Mouse (Mus musculus) liver, adult 2 months (tissue): ENCODE measurements around the gene Myh7. TPM values are rescaled to one million over a fixed set of nuclear protein-coding genes. Genes with fewer than 3 reads are reported as not detected.
A peak's percentile ranks its signal among the peaks of the same experiment; 100 is the strongest.

Source experiments
- DNase-seq: peaks from one replicate; pipeline ENCODE4 v3.0.0-alpha.2; 2011; ENCODE audit warnings: low read depth, low spot score; ENCODE audit errors: extremely low read depth
- H3K27ac ChIP-seq: fragments of 200-500 bp; replicated peaks from 2 replicates; pipeline ENCODE4 v1.5.1; 2012; ENCODE audit warnings: low read depth, mild to moderate bottlenecking, control low read depth, inconsistent platforms, low read length; ENCODE audit not compliant: insufficient read depth
- H3K27me3 ChIP-seq: fragments of 200-500 bp; 2 replicates; pipeline ENCODE4 v1.6.1; 2012; ENCODE audit warnings: mild to moderate bottlenecking, moderate library complexity, low read length, inconsistent platforms; ENCODE audit not compliant: control insufficient read depth, insufficient read depth
- H3K36me3 ChIP-seq: fragments of 200-500 bp; 2 replicates; pipeline ENCODE4 v1.6.1; 2012; ENCODE audit warnings: low read length, inconsistent platforms; ENCODE audit not compliant: control insufficient read depth, insufficient read depth
- H3K4me1 ChIP-seq: fragments of 200-500 bp; 2 replicates; pipeline ENCODE4 v1.6.1; 2011; ENCODE audit warnings: low read length; ENCODE audit not compliant: control insufficient read depth, insufficient read depth
- H3K4me3 ChIP-seq: fragments of 200-500 bp; 2 replicates; pipeline ENCODE4 v1.5.1; 2011; ENCODE audit warnings: low read depth, mild to moderate bottlenecking, control low read depth, low read length, moderate library complexity; ENCODE audit not compliant: insufficient read depth
- H3K79me2 ChIP-seq: fragments of 200-500 bp; 2 replicates; pipeline ENCODE4 v1.6.1; 2012; ENCODE audit warnings: inconsistent platforms, mild to moderate bottlenecking, low read length, moderate library complexity; ENCODE audit not compliant: control insufficient read depth, insufficient read depth
- H3K9ac ChIP-seq: fragments of 200-500 bp; 2 replicates; pipeline ENCODE4 v1.6.1; 2012; ENCODE audit warnings: low read depth, mild to moderate bottlenecking, control low read depth, inconsistent platforms, low read length
- CTCF ChIP-seq: fragments of 200-500 bp; IDR thresholded peaks from 2 replicates; pipeline ENCODE4 v1.5.1; 2011; ENCODE audit warnings: low read depth, low read length, control low read depth
- POLR2A ChIP-seq: fragments of 200-500 bp; IDR thresholded peaks from 2 replicates; pipeline ENCODE4 v1.6.1; 2011; ENCODE audit warnings: low read length, control low read depth; ENCODE audit not compliant: insufficient read depth; ENCODE audit errors: extremely low read depth
- WGBS: fragments of 180-500 bp; shearing (Covaris S2); methylation state at CpG from one replicate; pipeline ENCODE4 v1.1.7; 2018; 5-methylcytosine and 5-hydroxymethylcytosine counted together
- polyA plus RNA-seq: library from polyadenylated mRNA; depleted of rRNA; stranded (reverse); fragments of >200 nt; gene quantifications from 2 replicates; pipeline ENCODE4 v1.2.3, GENCODE M21; 2012
- total RNA-seq: library from RNA; depleted of rRNA; stranded (reverse); fragments of >200 nt; gene quantifications from 2 replicates; pipeline ENCODE4 v1.2.3, GENCODE M21; 2014

The Myh7 gene
- total and polyA plus RNA-seq, 2 experiments: 1.5 TPM; not detected in 1

GRCm38 (mm10) chr14:54943971-54944370 is 50.5 kb downstream of the Myh7 start:
- no peak for DNase-seq
- Histone ChIP-seq H3K79me2 (no peaks in the 10 kb centered on the region), H3K4me3 (no peak overlapping the region), H3K27me3 (no peaks in the 10 kb centered on the region), H3K27ac (no peak overlapping the region), H3K4me1 (no peaks in the 10 kb centered on the region), H3K9ac (no peak overlapping the region), H3K36me3 (no peaks in the 10 kb centered on the region)
- WGBS: 92% methylated on average over 7 of the region's 7 CpGs
- no peak for TF ChIP-seq CTCF
- TF ChIP-seq POLR2A: no peak

GRCm38 (mm10) chr14:54942479-54942878 is 51.9 kb downstream of the Myh7 start:
- Histone ChIP-seq H3K27me3 (no peaks in the 10 kb centered on the region), H3K4me1 (no peaks in the 10 kb centered on the region), H3K9ac (no peak overlapping the region), H3K36me3 (no peaks in the 10 kb centered on the region), H3K27ac (no peak overlapping the region), H3K4me3 (no peak overlapping the region), H3K79me2 (no peaks in the 10 kb centered on the region)
- whole genome bisulfite sequencing: 87% methylated on average over 8 of the region's 8 CpGs
- no peak for DNase-seq
- TF ChIP-seq POLR2A (no peak), CTCF (no peak)

GRCm38 (mm10) chr14:54941024-54941978 is 53.1 kb downstream of the Myh7 start:
- Histone ChIP-seq H3K36me3 (no peaks in the 10 kb centered on the region), H3K27me3 (no peaks in the 10 kb centered on the region), H3K4me3 (no peak overlapping the region), H3K4me1 (no peaks in the 10 kb centered on the region), H3K9ac (no peak overlapping the region), H3K27ac (no peak overlapping the region), H3K79me2 (no peaks in the 10 kb centered on the region)
- TF ChIP-seq POLR2A (no peak), CTCF (no peak)
- 44% methylated on average over 13 of the region's 13 CpGs for WGBS
- no peak for DNase-seq

GRCm38 (mm10) chr14:54940176-54940530 is 54.3 kb downstream of the Myh7 start:
- TF ChIP-seq CTCF: no peak
- TF ChIP-seq POLR2A: no peak
- no peak overlapping the region for H3K4me3 ChIP-seq
- 69% methylated on average over 3 of the region's 3 CpGs for WGBS
- H3K27me3 ChIP-seq: no peaks in the 10 kb centered on the region
- no peak overlapping the region for H3K27ac ChIP-seq
- no peaks in the 10 kb centered on the region for H3K79me2 ChIP-seq
- no peak for DNase-seq
- H3K9ac ChIP-seq: no peak overlapping the region
- no peaks in the 10 kb centered on the region for H3K4me1 ChIP-seq
- H3K36me3 ChIP-seq: no peaks in the 10 kb centered on the region

GRCm38 (mm10) chr14:54939434-54940175 is 54.8 kb downstream of the Myh7 start:
- 54% methylated on average over 12 of the region's 12 CpGs for WGBS
- Histone ChIP-seq H3K4me1 (no peaks in the 10 kb centered on the region), H3K27me3 (no peaks in the 10 kb centered on the region), H3K79me2 (no peaks in the 10 kb centered on the region), H3K27ac (no peak overlapping the region), H3K36me3 (no peaks in the 10 kb centered on the region), H3K9ac (no peak overlapping the region), H3K4me3 (no peak overlapping the region)
- DNase-seq: peak; percentile 45
- TF ChIP-seq POLR2A (no peak), CTCF (peak; percentile 85)
